In genomic region chr6:22875614-22876541, GRCm38 (mm10) we compare ENCODE assay signal across 8 mouse cellular contexts. TPM values are rescaled to one million over a fixed set of nuclear protein-coding genes. Genes with fewer than 3 reads are reported as not detected.
DNase-seq lines count a peak whose midpoint lies in the region; ATAC-seq lines count a peak whose summit lies in the region.

No protein-coding gene starts in this region.

- H3K9me3 ChIP-seq in embryonic facial prominence, embryonic 13.5 days = no peaks in the 10 kb centered on the region
- H3K9me3 ChIP-seq in hindbrain, embryonic 15.5 days = no peaks in the 10 kb centered on the region
- H3K9me3 ChIP-seq in midbrain, embryonic 10.5 days (replicated peaks) = no peaks in the 10 kb centered on the region

- H3K9ac ChIP-seq in embryonic facial prominence, embryonic 13.5 days = peak overlapping the region; percentile 76
- H3K9ac ChIP-seq in hindbrain, embryonic 15.5 days = peak overlapping the region; percentile 65

- peaks cover 11% of the 10 kb centered on the region for H3K27me3 ChIP-seq in embryonic facial prominence, embryonic 13.5 days
- H3K27me3 ChIP-seq in hindbrain, embryonic 15.5 days = no peaks in the 10 kb centered on the region
- H3K27me3 ChIP-seq in midbrain, embryonic 10.5 days (ENCODE audit: low read depth, poor library complexity, severe bottlenecking) = peaks cover 29% of the 10 kb centered on the region

- peak overlapping the region; percentile 93 for H3K4me2 ChIP-seq in embryonic facial prominence, embryonic 13.5 days
- peak overlapping the region; percentile 77 for H3K4me2 ChIP-seq in hindbrain, embryonic 15.5 days

- H3K36me3 ChIP-seq in embryonic facial prominence, embryonic 13.5 days = no peaks in the 10 kb centered on the region
- no peaks in the 10 kb centered on the region for H3K36me3 ChIP-seq in hindbrain, embryonic 15.5 days
- H3K36me3 ChIP-seq in midbrain, embryonic 10.5 days = no peaks in the 10 kb centered on the region

- DNase-seq in kidney, postnatal 4 days = peak; percentile 10 to 21
- no peak for DNase-seq in kidney, adult 11 months
- peak; percentile 33 for DNase-seq in adrenal gland, postnatal 10 days
- DNase-seq in midbrain, embryonic 10.5 days (ENCODE audit: low spot score) = no peak
- no peak for DNase-seq in urinary bladder, postnatal 4 days (ENCODE audit: low spot score in 2 of 2)
- DNase-seq in gastrocnemius, postnatal 36 days = no peak

- ATAC-seq in embryonic facial prominence, embryonic 13.5 days (ENCODE audit: insufficient number of reproducible peaks, insufficient read depth, low FRiP score, low TSS enrichment, low read depth) = peak; percentile 32; the same call in 1 of the 2 replicates
- peak; percentile 76 for ATAC-seq in hindbrain, embryonic 15.5 days (ENCODE audit: low FRiP score, low read depth)

- intact Hi-C loops in gastrocnemius, postnatal 36 days (cut with DNase I) = no loop called here

- WGBS in embryonic facial prominence, embryonic 13.5 days = 1% methylated on average over 45 of the region's 45 CpGs
- under 1% methylated on average over 45 of the region's 45 CpGs for WGBS in hindbrain, embryonic 15.5 days
- WGBS in midbrain, embryonic 10.5 days = 2% methylated on average over 45 of the region's 45 CpGs

- peaks cover 11% of the 10 kb centered on the region; the same call in 1 of the 2 replicates for H3K4me1 ChIP-seq in embryonic facial prominence, embryonic 13.5 days
- peaks cover 27% of the 10 kb centered on the region for H3K4me1 ChIP-seq in hindbrain, embryonic 15.5 days (replicated peaks)
- peaks cover 36% of the 10 kb centered on the region for H3K4me1 ChIP-seq in midbrain, embryonic 10.5 days

- peak overlapping the region; percentile 62 for H3K4me3 ChIP-seq in embryonic facial prominence, embryonic 13.5 days
- peak overlapping the region; percentile 57 for H3K4me3 ChIP-seq in hindbrain, embryonic 15.5 days
- H3K4me3 ChIP-seq in midbrain, embryonic 10.5 days = peak overlapping the region; percentile 77

- no peak overlapping the region for H3K27ac ChIP-seq in embryonic facial prominence, embryonic 13.5 days
- peak overlapping the region; percentile 74 for H3K27ac ChIP-seq in hindbrain, embryonic 15.5 days (replicated peaks)
- H3K27ac ChIP-seq in midbrain, embryonic 10.5 days (replicated peaks) = peak overlapping the region; percentile 90

RNA-seq across cellular contexts. Expression of gene Ptprz1, which starts 0.6 kb away (rescaled TPM):
- 10 to 100 TPM in 1 of 2 experiments, 1 to 10 TPM in 1; 9.9 to 10.1 TPM for total RNA-seq in adrenal gland, postnatal 10 days (2021)
- 19.5 and 25.1 TPM in 2 replicates for polyA plus RNA-seq in embryonic facial prominence, embryonic 13.5 days (2015; fragmentation: Nextera tagmentation; extraction: Ambion mirVana)
- 70.2 and 71.0 TPM in 2 replicates for polyA plus RNA-seq in hindbrain, embryonic 15.5 days (2015; fragmentation: Nextera tagmentation; extraction: Ambion mirVana)
- polyA plus RNA-seq in midbrain, embryonic 10.5 days (2016; fragmentation: Nextera tagmentation; extraction: Ambion mirVana) = 18.5 and 30.2 TPM in 2 replicates
- total RNA-seq in gastrocnemius, postnatal 36 days (2021) = under 1 TPM; 0.30 to 0.46 TPM

Comparison
In these comparisons a context has a peak if more than half of its experiments do, and no peak if none do; other contexts are left out.
1. DNase-seq: peak in kidney, postnatal 4 days (2 of 2) and adrenal gland, postnatal 10 days (single experiment); none in kidney, adult 11 months (single experiment), midbrain, embryonic 10.5 days (single experiment), urinary bladder, postnatal 4 days (0 of 2) and gastrocnemius, postnatal 36 days (0 of 2).
2. Peak in every context shown above with its lines, with median percentiles within 50 percentile points of each other: H3K4me3 ChIP-seq.